Mouse (Mus musculus): Measurements from ENCODE around the gene Cd9. TPM values are rescaled to one million over a fixed set of nuclear protein-coding genes. Genes with fewer than 3 reads are reported as not detected.

Cd9 gene
- polyA plus RNA-seq, 1 experiment: 8.6 TPM

DNA sequence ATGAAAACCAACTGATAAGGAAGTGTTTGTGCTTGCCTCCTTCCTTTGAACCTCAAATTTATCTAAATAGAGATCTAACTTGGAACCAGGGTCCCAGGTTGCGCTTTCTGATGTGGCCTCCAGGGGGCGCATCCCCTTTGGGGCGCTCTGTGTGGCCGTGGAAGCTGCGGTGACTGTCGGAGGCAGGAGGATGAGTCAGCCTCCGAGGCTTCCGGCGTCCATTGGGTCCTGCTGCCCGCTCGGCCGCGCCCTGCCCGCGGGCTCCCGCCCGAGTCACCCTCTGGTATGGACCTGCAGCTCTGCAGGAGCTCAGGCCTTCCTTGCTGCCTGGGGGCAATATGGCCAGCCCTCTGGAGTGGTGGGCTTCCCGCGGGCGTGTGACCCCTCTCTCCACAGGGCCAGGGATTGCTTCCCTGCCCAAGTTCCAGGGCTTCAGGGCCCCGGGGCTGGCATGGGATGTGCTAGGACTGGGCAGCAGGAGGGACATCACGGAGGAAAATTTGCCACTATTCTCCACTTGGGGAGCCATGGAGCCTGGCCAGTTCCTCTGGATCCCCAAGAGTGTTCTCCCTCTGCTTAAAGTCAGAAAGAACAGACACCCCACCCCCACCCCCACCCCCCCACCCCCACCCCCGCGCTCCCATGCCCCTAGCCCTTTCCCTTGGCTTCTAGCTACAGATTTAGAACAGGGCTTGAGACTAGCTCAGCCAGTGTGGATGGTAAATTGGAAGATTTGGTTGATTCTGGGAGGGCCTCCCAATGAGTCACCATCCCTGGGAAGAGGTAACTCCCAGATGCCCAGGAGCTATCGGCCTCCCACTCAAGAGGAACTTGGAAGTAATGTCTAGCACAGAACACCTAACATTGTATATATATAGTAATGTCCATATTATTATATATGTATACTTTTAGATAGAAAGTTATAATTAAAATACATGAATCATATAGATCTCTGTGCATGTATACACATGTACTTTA lies 67.9 kb downstream of the Cd9 start:
- Histone ChIP-seq H3K27ac (ENCODE audit: control insufficient read depth, insufficient read depth, low read depth, low read length) (no peak overlapping the region), H3K36me3 (ENCODE audit: control insufficient read depth, insufficient read depth, low read length) (no peaks in the 10 kb centered on the region), H3K4me3 (ENCODE audit: control insufficient read depth, low read depth, low read length) (peak overlapping the region; percentile 43; the same call in 1 of the 2 replicates), H3K27me3 (ENCODE audit: control insufficient read depth, insufficient read depth, low read length) (no peaks in the 10 kb centered on the region), H3K4me1 (ENCODE audit: control insufficient read depth, insufficient read depth, low read length) (peaks cover 8% of the 10 kb centered on the region)
- peak; percentile 91 for TF ChIP-seq CTCF (IDR thresholded peaks at IDR 0.05; ENCODE audit: control insufficient read depth, insufficient read depth, insufficient replicate concordance, low read depth, low read length)
- no peak for TF ChIP-seq POLR2A (IDR thresholded peaks at IDR 0.05; ENCODE audit: control insufficient read depth, low read depth, low read length)

- Histone ChIP-seq H3K4me3 (ENCODE audit: control insufficient read depth, low read depth, low read length) (no peak overlapping the region), H3K36me3 (ENCODE audit: control insufficient read depth, insufficient read depth, low read length) (no peaks in the 10 kb centered on the region), H3K27me3 (ENCODE audit: control insufficient read depth, insufficient read depth, low read length) (no peaks in the 10 kb centered on the region), H3K27ac (ENCODE audit: control insufficient read depth, insufficient read depth, low read depth, low read length) (no peak overlapping the region), H3K4me1 (ENCODE audit: control insufficient read depth, insufficient read depth, low read length) (peaks cover 4% of the 10 kb centered on the region)
- no peak for TF ChIP-seq POLR2A (IDR thresholded peaks at IDR 0.05; ENCODE audit: control insufficient read depth, low read depth, low read length)
- no peak for TF ChIP-seq CTCF (IDR thresholded peaks at IDR 0.05; ENCODE audit: control insufficient read depth, insufficient read depth, insufficient replicate concordance, low read depth, low read length)
Measured at GRCm38 (mm10) chr6:125425205-125426090, 69.1 kb downstream of the Cd9 start.

GRCm38 (mm10) chr6:125424156-125424555 lies 70.4 kb downstream of the Cd9 start:
- H3K4me1 ChIP-seq (ENCODE audit: control insufficient read depth, insufficient read depth, low read length): no peaks in the 10 kb centered on the region; the same call in 1 of the 2 replicates
- no peaks in the 10 kb centered on the region for H3K27me3 ChIP-seq (ENCODE audit: control insufficient read depth, insufficient read depth, low read length)
- H3K4me3 ChIP-seq (ENCODE audit: control insufficient read depth, low read depth, low read length): no peak overlapping the region
- no peak overlapping the region for H3K27ac ChIP-seq (ENCODE audit: control insufficient read depth, insufficient read depth, low read depth, low read length)
- TF ChIP-seq CTCF (IDR thresholded peaks at IDR 0.05; ENCODE audit: control insufficient read depth, insufficient read depth, insufficient replicate concordance, low read depth, low read length) (no peak), POLR2A (IDR thresholded peaks at IDR 0.05; ENCODE audit: control insufficient read depth, low read depth, low read length) (no peak)
- H3K36me3 ChIP-seq (ENCODE audit: control insufficient read depth, insufficient read depth, low read length): no peaks in the 10 kb centered on the region

- H3K27ac ChIP-seq (ENCODE audit: control insufficient read depth, insufficient read depth, low read depth, low read length): no peak overlapping the region
Measured at GRCm38 (mm10) chr6:125423507-125423906, 71.1 kb downstream of the Cd9 start.

GRCm38 (mm10) chr6:125423099-125423498 lies 71.5 kb downstream of the Cd9 start:
- Histone ChIP-seq H3K4me3 (ENCODE audit: control insufficient read depth, low read depth, low read length) (no peak overlapping the region), H3K36me3 (ENCODE audit: control insufficient read depth, insufficient read depth, low read length) (no peaks in the 10 kb centered on the region), H3K27me3 (ENCODE audit: control insufficient read depth, insufficient read depth, low read length) (no peaks in the 10 kb centered on the region), H3K4me1 (ENCODE audit: control insufficient read depth, insufficient read depth, low read length) (no peaks in the 10 kb centered on the region; the same call in 1 of the 2 replicates), H3K27ac (ENCODE audit: control insufficient read depth, insufficient read depth, low read depth, low read length) (no peak overlapping the region)
- TF ChIP-seq CTCF (IDR thresholded peaks at IDR 0.05; ENCODE audit: control insufficient read depth, insufficient read depth, insufficient replicate concordance, low read depth, low read length) (no peak), POLR2A (IDR thresholded peaks at IDR 0.05; ENCODE audit: control insufficient read depth, low read depth, low read length) (no peak)

More at GRCm38 (mm10) chr6:125423507-125423906, 71.1 kb downstream of the Cd9 start:
- Histone ChIP-seq H3K27me3 (ENCODE audit: control insufficient read depth, insufficient read depth, low read length) (no peaks in the 10 kb centered on the region), H3K4me1 (ENCODE audit: control insufficient read depth, insufficient read depth, low read length) (no peaks in the 10 kb centered on the region; the same call in 1 of the 2 replicates), H3K36me3 (ENCODE audit: control insufficient read depth, insufficient read depth, low read length) (no peaks in the 10 kb centered on the region), H3K4me3 (ENCODE audit: control insufficient read depth, low read depth, low read length) (no peak overlapping the region)
- no peak for TF ChIP-seq POLR2A (IDR thresholded peaks at IDR 0.05; ENCODE audit: control insufficient read depth, low read depth, low read length)
- TF ChIP-seq CTCF (IDR thresholded peaks at IDR 0.05; ENCODE audit: control insufficient read depth, insufficient read depth, insufficient replicate concordance, low read depth, low read length): no peak

DNA sequence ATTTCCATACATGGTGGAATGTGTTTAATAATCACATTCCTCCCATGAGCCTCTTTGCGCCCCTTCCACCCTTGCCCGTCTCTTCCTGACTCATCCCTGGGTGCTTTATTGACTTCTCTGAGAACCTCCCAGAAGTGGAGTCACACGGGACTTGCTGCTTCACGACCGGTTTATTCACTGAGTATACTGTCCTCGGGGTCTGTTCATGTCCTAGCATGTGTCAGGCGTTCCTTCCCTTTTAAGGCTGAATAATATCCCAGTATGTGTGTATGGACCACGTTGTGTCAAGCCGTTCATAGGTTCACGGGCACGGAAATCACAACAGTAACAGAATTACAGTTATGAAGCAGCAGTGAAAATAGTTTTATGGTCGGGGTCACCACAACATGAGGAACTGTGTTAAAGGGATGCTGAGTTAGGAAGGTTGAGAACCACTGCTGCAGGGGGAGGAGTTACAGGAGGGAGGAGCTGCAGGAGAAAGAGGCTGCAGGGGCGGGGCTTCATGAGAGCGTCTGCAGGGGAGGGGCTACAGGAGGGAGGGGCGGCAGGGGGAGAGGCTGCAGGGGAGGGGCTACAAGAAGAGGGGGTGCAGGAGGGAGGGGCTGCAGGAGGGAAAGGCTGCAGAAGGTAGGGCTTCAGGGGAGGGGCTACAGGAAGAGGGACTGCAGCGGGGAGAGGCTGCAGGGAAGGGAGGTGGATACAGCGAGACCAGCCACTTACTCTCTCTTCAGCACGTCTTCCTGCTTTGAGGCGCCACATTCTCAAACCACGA lies 72.4 kb downstream of the Cd9 start:
- Histone ChIP-seq H3K4me1 (ENCODE audit: control insufficient read depth, insufficient read depth, low read length) (no peaks in the 10 kb centered on the region; the same call in 1 of the 2 replicates), H3K36me3 (ENCODE audit: control insufficient read depth, insufficient read depth, low read length) (no peaks in the 10 kb centered on the region), H3K27me3 (ENCODE audit: control insufficient read depth, insufficient read depth, low read length) (no peaks in the 10 kb centered on the region), H3K27ac (ENCODE audit: control insufficient read depth, insufficient read depth, low read depth, low read length) (no peak overlapping the region), H3K4me3 (ENCODE audit: control insufficient read depth, low read depth, low read length) (no peak overlapping the region)
- no peak for TF ChIP-seq POLR2A (IDR thresholded peaks at IDR 0.05; ENCODE audit: control insufficient read depth, low read depth, low read length)
- TF ChIP-seq CTCF (IDR thresholded peaks at IDR 0.05; ENCODE audit: control insufficient read depth, insufficient read depth, insufficient replicate concordance, low read depth, low read length): no peak

Measured in testis, adult 2 months (tissue).